Mouse (Mus musculus) embryo, embryonic 11.5 days (tissue): ENCODE data around the gene Ttc28.

Experiments used
- DNase-seq: peaks from one replicate; pipeline ENCODE4 v3.0.0-alpha.2; 2012; ENCODE audit warnings: low read depth, low spot score

Gene Ttc28

DNA sequence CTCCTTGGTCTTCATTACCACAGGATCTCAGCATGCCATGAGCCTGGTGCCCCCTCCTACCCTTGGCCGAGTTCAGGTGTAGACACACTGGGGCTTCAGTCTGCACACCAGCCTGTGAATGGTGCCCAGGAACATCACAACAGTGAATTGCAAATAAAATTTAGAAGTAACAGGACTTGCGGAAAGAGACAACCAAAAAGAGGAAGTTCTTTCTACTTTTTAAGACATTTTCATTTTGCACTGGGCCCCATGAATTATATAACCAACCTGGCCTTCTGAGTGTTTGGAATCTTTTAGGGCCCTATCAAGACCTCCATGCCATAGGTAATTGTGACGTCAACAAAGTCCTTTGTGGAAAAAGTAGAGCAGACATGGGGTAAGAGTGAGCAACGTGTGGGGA lies 170.0 kb downstream of the Ttc28 start:
- DNase-seq = no peak

DNA sequence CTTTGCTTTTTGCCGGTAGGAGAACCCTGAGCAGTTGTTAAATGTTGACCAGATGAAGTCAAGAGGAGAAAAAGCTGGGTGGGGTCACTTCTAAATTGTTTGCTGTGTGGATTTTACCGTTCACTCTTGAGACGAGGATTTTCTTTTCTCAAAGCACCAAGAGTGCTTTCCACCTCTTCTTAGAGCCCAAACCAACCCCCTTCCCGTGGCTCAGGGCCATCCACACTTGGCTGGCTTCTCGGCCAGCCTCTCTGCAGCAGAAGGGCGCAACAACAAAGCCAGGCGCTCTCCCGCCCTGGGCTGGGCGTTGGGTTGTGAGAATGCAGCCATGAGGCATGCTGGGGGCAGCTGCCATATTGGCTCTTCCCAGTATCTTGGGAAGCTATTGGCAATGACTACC lies 170.5 kb downstream of the Ttc28 start:
- DNase-seq = no peak

DNA sequence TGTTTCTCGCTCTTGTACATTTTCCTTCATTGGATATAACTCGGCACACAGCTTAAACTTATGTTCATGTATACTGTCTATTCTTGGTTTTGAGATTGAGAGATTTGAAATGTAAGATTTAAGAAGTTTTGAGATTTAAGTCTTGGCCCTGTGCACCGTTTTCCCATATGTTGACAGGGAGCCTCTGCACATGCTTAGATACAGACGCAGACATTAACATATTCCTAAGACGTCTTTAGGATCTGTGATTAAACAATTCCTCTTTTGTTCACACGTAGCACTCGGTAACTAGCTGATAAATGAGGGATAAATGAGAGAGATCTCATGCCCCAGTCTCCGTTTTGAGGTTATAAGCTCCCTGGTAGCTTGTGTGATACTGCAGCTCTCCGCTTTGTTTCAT lies 174.8 kb downstream of the Ttc28 start:
- no peak for DNase-seq

DNA sequence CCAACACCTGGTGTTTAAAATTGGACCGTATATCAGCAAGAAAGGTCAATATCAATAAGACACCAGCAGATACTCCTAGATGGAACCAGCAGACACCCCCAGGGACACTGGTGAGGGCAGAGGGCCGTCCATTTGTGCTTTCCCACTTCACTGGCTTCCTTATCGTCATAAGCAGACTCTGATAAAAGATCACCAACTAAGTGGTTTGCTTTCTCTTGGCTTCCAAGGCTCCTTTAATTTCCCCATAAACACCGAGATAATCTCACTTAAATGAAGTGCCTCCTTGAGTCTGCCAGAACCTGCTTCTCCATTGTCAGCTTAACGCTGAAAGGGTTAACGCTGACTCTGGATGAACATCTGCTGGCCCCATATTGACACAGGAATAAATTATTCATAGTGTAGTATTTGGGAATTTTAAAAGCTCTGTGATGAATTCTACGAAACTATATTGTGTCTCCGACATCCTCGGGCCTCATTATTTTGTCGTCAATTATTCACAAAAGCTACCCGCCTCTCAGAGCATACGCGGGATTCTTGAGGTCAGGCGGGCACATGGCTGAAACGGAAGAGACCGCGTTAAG lies 175.3 kb downstream of the Ttc28 start:
- DNase-seq = no peak

DNA sequence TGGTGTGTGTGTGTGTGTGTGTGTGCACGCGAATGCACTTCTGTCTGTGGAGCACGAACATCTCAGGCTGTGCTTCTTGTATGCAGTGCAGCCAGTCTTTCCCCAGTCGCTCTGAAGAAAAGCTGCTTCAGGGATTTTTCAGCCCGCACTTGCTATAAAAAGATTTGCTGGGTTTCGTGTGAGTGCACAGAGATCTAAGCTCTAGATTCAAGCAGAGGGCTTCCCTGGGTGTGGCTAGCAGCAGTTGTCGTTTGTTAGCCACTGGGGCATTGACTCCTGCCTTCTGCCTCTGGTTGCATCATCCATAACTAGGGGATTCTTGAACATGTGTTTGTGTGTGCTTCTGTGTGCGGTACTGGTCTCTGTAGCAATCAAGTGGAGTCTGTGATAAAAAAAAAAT lies 175.9 kb downstream of the Ttc28 start:
- DNase-seq = no peak

DNA sequence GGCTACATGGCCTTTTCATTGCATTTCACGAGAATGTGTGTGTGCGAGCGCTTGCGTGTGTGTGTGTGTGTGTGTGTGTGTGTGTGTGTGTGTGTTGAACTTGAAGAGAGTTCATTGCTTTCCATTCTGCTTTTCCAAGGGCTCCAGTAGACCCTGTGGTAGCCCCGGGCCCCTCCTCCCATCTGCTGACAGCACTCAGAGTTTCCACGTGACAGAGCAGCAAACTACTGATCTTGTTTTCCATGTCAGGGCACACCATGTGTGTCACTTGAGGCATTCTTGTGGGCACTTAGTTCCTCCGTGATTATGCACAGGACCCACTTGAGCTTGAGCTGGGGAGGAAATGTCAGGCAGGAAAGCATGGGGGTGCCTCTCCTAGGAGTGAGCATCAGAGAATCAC lies 177.5 kb downstream of the Ttc28 start:
- no peak for DNase-seq

DNA sequence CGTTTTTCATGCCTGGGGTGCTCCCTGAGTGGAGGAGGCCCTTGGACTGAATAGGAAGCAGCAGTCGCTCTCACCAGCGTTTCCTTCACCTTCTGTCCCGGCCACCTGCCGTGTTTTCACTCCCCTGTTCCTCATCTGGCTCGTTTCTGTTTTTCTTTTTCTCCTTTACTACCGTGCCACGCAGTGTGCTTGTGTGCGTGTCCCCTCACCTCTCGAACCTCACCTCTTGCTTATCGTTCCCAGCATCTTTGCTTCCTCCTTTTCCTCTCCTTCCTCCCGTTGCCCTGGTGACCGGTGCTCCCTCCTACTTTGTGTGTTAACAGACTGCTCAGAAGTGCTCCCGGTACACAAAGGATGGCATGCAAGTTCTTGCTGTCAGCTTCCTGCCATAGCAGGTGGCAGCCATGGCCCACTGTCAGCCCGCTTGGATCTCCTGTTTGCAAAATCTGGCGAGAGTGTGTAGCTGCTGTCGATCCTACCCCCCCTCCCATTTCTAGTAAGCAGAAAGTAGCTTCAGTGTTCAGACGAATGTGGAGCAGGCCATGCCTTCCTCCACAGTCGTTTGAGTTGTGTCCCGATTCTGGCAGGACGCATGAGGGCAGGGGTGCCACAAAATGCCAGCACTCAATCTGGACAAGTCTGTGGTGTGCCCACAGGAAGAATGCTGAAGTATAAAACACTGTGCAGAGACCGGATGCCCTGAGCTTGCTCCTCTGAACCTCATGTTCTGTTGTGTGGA lies 179.0 kb downstream of the Ttc28 start:
- no peak for DNase-seq

DNA sequence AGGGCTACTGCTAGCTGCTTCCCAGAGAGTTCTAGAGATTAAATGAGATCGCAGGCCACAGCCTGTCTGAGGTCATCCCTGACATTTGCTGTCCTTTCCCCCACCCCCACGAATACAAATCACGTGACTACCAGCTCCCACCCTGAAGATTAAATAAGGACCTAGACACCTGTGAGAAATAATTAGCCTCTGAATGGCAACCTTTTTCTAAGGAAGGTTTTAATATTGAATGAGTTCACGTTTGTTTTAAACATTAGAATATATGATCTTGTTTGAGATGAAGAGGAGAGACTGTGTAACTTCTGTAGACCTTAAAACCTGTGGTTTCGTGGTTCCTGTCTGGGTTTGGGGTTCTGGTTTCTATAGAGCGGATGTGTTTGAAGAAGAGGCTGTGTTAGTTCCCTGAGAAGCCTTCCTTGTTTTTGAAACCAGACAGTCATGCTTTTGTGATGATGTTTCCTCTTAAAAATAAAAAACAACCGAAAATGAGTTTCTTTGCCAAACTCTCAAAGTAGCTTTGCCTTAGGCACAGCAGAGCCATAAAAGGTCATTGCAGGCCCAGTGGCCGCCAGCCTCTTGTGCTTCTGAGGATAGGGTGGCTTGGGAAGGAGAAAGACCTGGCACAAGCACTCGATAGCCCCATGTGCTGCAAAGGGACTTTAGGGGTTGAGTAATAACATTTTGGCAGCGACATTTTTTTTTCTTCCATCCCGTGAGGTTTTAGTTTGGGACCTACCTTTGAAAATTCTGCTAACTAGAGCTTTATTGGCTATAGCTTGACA lies 179.7 kb downstream of the Ttc28 start:
- DNase-seq = no peak

DNA sequence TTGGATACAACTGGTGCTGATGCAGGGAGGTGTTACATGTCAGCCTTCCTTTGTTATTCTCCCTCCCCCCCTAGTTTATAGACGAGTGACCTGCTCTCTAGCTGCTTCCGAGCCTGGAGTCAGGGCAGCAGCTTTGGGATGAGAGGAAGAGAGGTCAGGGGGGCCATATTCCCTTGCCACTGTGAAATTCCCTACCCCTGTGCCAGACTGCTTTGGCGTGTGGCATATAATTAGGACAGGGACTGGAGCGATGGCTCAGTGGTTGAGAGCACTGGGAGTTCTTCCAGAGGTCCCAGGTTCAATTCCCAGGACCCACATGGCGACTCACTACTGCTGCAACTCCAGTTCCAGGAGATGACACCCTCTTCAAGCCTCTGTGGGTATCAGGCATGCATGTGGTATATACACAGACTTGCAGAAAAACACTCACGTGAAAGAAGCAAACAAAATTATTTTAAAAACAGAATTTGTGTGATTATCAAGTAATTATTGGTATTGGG lies 180.7 kb downstream of the Ttc28 start:
- DNase-seq = no peak

DNA sequence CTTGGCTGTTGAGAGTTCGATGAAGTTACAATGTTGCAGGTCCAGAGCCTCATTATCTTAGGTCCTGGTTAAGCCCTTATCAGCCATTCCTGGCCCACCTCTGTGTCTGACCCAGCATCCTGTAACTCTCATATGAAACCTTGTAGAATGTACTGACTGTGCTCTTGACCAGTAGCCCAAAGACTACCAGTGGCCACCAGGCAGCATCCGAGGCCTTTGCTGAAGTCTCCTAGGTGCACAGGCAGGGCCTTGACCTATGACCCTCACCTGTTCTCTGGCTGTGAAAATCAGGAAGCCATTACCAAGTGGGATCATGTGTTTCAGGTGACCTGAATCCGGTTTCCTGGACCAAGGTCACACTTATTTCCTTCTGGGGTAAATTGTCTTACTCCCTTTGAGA lies 183.6 kb downstream of the Ttc28 start:
- DNase-seq = no peak

DNA sequence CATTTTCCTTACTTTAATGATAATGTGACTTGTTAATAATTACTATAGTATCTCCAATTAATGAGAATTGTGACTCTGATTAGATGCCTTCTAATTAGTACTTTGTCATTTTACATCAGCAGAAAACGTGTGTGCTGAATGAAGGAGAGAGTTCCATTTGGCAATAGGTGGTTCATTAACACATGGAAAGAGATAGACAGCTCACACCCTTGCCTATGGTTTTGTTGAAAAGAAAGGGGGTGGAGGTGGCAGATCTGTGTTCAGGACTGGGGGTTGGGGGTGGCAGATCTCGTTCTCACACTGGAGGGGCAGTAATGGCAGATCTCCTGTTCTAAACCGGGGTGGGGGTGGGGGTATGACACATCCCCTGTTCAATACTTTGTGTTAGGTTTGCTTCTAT lies 184.4 kb downstream of the Ttc28 start:
- DNase-seq = no peak

DNA sequence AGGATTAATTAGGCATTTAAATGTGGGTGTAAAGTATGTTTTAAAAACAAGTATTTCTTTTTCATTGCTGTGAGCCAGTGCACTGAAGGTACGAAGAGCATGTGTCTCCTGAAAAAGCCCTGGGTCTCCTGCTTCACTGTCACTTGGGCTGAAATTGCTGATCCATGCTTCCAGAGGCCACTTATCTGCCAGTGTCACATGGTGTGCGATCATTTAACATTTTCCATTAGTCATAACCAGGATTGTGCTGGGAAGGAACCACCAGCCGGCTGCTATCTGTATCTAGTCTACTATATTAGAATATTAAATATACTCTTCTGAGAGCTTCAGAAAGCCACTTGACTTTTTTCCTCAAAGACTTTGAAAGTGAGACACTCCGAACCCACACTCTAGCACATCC lies 186.2 kb downstream of the Ttc28 start:
- DNase-seq = no peak

DNA sequence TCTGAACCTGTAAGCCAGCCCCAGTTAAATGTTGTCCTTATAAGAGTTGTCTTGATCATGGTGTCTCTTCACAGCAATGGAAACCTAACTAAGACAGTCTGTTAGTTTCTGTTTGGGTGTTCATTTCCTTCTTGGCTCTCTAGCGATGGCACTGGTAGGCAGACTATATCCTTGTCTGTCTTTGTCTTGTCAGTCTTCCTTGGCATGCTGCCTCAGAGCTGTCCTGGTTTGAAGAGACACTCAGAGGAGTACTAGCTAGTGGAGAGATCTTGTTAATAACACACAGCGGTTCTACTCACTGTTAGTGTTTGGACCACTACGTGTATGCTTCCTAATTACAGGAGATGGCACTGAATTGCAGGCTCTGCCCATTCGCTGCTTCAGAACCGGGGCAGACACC lies 189.9 kb downstream of the Ttc28 start:
- no peak for DNase-seq

DNA sequence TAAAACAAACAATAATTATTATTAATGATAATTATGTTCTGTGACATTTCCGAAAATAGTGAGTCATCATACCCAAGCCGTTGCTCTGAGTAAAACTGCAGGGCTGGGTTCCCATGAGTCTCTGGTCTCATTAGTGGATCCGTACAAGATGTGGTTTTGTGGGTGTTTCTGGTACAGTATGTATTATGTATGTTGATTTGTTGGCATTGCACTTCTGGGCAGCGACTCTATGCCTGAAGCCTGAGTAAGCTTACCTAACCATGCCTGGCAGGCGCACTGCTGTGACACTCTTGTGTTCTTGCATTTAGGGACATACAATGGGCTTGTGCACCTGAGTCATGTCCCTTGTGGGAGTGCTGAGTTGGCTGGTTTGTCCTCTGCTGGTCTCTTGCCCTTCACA lies 190.3 kb downstream of the Ttc28 start:
- no peak for DNase-seq

DNA sequence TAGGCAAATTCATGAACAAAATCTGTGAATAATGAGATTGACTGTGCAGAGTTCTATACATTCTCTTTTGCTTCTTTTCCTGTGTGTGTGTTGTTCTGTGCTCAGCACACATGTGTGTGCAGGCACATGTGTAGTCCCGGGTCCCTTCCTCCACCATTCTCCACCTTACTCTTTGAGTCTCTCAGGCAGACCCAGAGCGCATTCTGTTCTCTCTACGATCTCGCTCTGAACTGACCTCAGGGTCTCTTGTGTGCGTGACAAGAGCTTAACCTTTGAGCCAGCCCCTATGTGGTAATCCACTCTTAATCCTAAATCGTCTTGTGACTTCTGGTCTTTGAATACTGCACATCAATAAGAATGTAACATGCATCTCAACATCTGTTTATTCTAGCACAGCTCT lies 190.8 kb downstream of the Ttc28 start:
- no peak for DNase-seq

DNA sequence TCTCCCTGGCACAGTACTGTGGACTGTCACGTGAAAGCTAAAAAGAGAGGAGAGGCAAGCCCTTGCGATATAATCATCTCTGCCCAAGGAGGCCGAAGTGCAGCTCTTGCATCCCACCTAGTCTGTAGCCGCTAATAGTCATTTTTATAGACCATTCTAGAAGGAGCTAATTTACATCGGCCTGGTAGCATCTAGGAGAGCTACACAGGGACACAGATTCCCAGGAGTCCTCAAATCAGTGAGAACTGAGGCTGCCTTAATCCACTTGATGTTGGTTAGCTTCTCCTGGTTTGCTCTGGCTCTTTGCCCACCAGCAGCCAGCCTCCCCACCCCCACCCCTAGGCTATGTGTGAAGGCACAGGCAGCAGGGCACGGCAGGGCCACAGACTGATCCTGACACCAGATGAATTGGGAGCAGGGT lies 193.7 kb downstream of the Ttc28 start:
- no peak for DNase-seq

DNA sequence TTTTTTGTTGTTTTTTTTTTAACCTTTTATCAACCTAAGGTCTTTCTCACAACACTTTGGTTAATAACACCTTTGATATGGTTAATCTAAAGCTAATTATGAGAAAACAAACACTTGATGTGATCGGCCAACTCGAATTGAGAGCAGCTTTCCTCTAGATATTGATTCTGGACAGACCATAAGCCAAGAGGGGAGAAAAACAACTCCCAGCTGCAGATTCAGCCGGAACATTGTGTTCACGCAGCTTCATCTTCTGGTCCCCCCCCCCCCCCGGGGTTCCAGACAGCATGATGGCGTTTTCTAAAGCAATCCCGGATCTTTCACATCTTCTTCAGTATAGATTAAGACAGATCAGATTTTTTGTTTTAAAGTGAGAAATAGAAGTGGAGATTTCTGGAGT lies 194.4 kb downstream of the Ttc28 start:
- DNase-seq = no peak

DNA sequence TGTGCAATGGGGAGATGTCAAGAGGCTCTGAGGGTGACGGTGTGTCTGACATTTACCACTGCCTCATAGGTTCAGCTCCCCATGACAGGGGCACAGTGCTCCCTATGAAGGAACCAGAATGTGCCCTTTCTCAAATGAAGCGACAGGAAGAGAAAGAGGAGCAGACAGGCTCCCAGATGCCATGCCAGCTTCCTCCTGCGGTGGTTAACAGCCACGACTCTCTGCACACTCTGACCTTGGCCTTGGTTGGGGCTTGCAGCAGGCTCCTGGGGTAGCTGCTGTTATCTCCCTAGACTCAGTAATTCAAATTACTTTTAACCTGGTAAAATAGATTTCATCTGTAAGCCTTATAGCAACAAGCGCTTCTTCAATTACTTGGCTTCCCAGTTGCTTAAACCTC lies 196.2 kb downstream of the Ttc28 start:
- DNase-seq = no peak

DNA sequence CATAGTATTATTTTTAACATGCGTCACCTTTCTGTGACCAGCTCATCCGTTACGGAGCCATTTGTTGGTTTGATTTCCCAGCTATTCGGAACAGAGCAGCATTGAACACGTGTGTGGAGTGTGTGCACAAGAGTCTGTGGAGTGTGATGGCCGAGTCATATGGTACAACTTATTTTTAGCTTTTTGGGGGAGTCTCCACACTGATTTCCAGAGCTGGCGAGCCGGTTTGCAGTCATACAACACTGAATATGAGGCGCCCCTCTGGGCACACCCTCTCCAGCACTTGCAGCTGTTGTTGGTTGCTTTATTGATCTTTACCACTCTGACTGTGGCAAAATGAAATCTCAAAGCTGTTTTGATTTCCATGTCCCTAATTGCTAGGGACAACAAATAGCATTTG lies 197.7 kb downstream of the Ttc28 start:
- no peak for DNase-seq

DNA sequence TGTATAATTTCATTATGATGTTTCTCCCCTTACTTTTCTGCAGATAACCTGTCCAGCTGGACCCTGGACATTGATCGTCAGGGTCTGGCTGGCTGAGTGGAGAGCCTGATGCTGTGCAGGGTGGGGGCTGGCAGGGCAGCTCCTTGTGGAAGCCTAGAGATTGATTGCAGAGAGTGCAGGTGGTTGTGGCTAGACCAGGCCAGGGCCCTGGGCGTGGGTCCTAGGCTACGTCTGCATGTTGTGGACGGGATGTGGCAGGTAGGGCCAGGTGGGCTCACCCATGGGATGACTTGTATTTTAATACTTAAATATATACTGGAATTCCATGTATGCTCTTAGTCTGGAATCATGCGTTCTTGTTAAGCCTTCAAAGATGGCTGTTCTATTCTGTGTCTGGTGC lies 201.0 kb downstream of the Ttc28 start:
- no peak for DNase-seq

DNA sequence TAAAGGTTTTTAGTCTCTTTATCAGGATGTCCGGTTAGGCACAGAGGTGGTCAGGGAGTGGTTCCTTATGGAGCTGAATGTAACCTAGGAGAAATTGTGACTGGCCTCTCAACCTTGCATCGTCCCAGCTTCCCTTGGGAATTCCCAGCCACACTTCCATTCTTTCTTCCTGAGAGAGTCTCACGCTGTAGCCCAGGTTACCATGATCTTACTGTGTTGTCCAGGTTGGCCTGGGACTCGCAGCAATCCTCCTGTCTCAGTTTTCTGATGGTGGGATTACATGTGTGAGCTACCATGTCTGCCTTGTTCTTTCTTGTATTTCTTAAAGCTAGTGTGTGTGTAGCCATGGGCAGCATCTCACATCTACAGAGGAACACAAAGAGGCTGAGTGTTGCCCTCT lies 206.2 kb downstream of the Ttc28 start:
- DNase-seq = no peak

DNA sequence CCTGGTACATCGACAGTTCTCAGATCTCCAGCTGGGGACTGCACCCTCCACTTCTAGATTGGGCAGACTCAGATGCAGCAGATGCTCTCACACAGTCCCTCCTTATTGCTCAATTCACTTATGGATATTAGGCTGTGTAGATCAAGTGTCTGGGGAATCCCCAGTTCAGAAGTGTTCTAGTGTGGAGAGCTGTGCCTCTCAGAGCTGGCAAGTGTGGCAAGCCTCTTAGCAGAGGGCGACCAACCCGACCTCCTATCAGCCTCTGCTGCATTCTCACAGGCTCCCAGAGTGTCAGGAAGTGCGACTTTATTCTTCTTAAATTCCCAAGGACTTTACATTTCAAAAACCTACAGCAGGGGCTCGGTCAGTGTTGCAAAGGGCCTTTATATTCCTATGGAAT lies 217.1 kb downstream of the Ttc28 start:
- DNase-seq = no peak
